Mouse (Mus musculus): Measurements from ENCODE around the gene Sh2b3. TPM values are rescaled to one million over a fixed set of nuclear protein-coding genes. Genes with fewer than 3 reads are reported as not detected.

The Sh2b3 gene
- polyA plus RNA-seq (2017; shearing (Covaris generic)), result 8.5 TPM

GRCm38 (mm10) chr5:121837441-121838340 lies at the start of gene Sh2b3:
Gene Sh2b3, minus strand, starts transcription at chr5:121837646.

GRCm38 (mm10) chr5:121848743-121849142 lies 11.3 kb upstream of the Sh2b3 start, which contains the start of gene Pheta1:
Gene Pheta1, plus strand, starts transcription at chr5:121848984.

Other genes starting within 250 kb of the Sh2b3 start
- gene Aldh2, start 243.8 kb downstream of the Sh2b3 start, polyA plus RNA-seq (2017; shearing (Covaris generic)), result 19.2 TPM
- 2.5 TPM for gene Acad12, start 218.7 kb downstream of the Sh2b3 start, polyA plus RNA-seq (2017; shearing (Covaris generic))
- gene Acad10, start 177.1 kb downstream of the Sh2b3 start, polyA plus RNA-seq (2017; shearing (Covaris generic)), result 12.1 TPM
- gene Brap, start 177.1 kb downstream of the Sh2b3 start, polyA plus RNA-seq (2017; shearing (Covaris generic)), result 6.8 TPM
- gene Atxn2, start 126.3 kb downstream of the Sh2b3 start, polyA plus RNA-seq (2017; shearing (Covaris generic)), result 13.1 TPM
- gene Pheta1, start 11.3 kb upstream of the Sh2b3 start, polyA plus RNA-seq (2017; shearing (Covaris generic)), result 2.4 TPM
- 0.16 TPM for gene Cux2, start 212.5 kb upstream of the Sh2b3 start, polyA plus RNA-seq (2017; shearing (Covaris generic))

Data from CD4-positive, CD25-positive, alpha-beta regulatory T cell, adult 9 weeks (primary cell).